Mouse (Mus musculus) mature B cell (primary cell): ENCODE measurements around the gene Wipf1.

Source experiments
- in situ Hi-C: fragments of 300-500 bp; cut with MboI; formaldehyde crosslinking; loops from 2 replicates; pipeline ENCODE4 v1.14.3; 2019

Gene Wipf1

GRCm38 (mm10) chr2:73470146-73470630 lies 59.3 kb downstream of the Wipf1 start:
- in situ Hi-C loops, result no loop called here

GRCm38 (mm10) chr2:73469552-73469951 lies 60.0 kb downstream of the Wipf1 start:
- in situ Hi-C loops, result no loop called here

- in situ Hi-C loops, result no loop called here
Observed at GRCm38 (mm10) chr2:73468993-73469392, 60.5 kb downstream of the Wipf1 start.

- in situ Hi-C loops, result no loop called here
Observed at GRCm38 (mm10) chr2:73467071-73467851, 62.3 kb downstream of the Wipf1 start.

- in situ Hi-C loops, result no loop called here
Observed at GRCm38 (mm10) chr2:73466481-73466880, 63.1 kb downstream of the Wipf1 start.

- in situ Hi-C loops, result no loop called here
Observed at GRCm38 (mm10) chr2:73463431-73464194, 65.9 kb downstream of the Wipf1 start.

GRCm38 (mm10) chr2:73462757-73463339 lies 66.7 kb downstream of the Wipf1 start:
- in situ Hi-C loops, result no loop called here

- in situ Hi-C loops, result no loop called here
Observed at GRCm38 (mm10) chr2:73462265-73462664, 67.3 kb downstream of the Wipf1 start.

- in situ Hi-C loops, result no loop called here
Observed at GRCm38 (mm10) chr2:73460168-73460567, 69.4 kb downstream of the Wipf1 start.

- in situ Hi-C loops, result no loop called here
Observed at GRCm38 (mm10) chr2:73459607-73460153, 69.9 kb downstream of the Wipf1 start.

- in situ Hi-C loops, result no loop called here
Observed at GRCm38 (mm10) chr2:73456886-73457285, 72.6 kb downstream of the Wipf1 start.

- in situ Hi-C loops, result no loop called here
Observed at GRCm38 (mm10) chr2:73456154-73456553, 73.4 kb downstream of the Wipf1 start.

GRCm38 (mm10) chr2:73455541-73455940 lies 74.0 kb downstream of the Wipf1 start:
- in situ Hi-C loops, result no loop called here

GRCm38 (mm10) chr2:73454682-73455081 lies 74.9 kb downstream of the Wipf1 start:
- in situ Hi-C loops, result loop anchor here (5.0 kb wide), 1 partner anchor 33 kb away; no protein-coding TSS in a partner anchor

GRCm38 (mm10) chr2:73454186-73454585 lies 75.3 kb downstream of the Wipf1 start:
- in situ Hi-C loops, result loop anchor here (5.0 kb wide), 1 partner anchor 33 kb away; no protein-coding TSS in a partner anchor

- in situ Hi-C loops, result loop anchor here (5.0 kb wide), 1 partner anchor 34 kb away; no protein-coding TSS in a partner anchor
Observed at GRCm38 (mm10) chr2:73453717-73454116, 75.8 kb downstream of the Wipf1 start.

GRCm38 (mm10) chr2:73453085-73453484 lies 76.4 kb downstream of the Wipf1 start:
- in situ Hi-C loops, result loop anchor here (5.0 kb wide), 1 partner anchor 34 kb away; no protein-coding TSS in a partner anchor

- in situ Hi-C loops, result loop anchor here (5.0 kb wide), 1 partner anchor 35 kb away; no protein-coding TSS in a partner anchor
Observed at GRCm38 (mm10) chr2:73452556-73452955, 77.0 kb downstream of the Wipf1 start.

GRCm38 (mm10) chr2:73451541-73451940 lies 78.0 kb downstream of the Wipf1 start:
- in situ Hi-C loops, result loop anchor here (5.0 kb wide), 1 partner anchor 36 kb away; no protein-coding TSS in a partner anchor

- in situ Hi-C loops, result loop anchor here (5.0 kb wide), 1 partner anchor 37 kb away; no protein-coding TSS in a partner anchor
Observed at GRCm38 (mm10) chr2:73450172-73450715, 79.3 kb downstream of the Wipf1 start.

GRCm38 (mm10) chr2:73443985-73444384 lies 85.5 kb downstream of the Wipf1 start:
- in situ Hi-C loops, result no loop called here
